Mouse (Mus musculus) intestine, embryonic 15.5 days (tissue): ENCODE measurements around the gene Tmsb4x. TPM values are rescaled to one million over a fixed set of nuclear protein-coding genes. Genes with fewer than 3 reads are reported as not detected.

Source experiments
- ATAC-seq: fragments of 200-750 bp; cut with Nextera tagmentation; 2 replicates; pipeline ENCODE4 v1.8.0; 2017; ENCODE audit warnings: moderate TSS enrichment, moderate library complexity
- H3K27ac ChIP-seq: fragments of 300-500 bp; sonication (generic); 2 replicates; pipeline ENCODE4 v1.5.1; 2015; ENCODE audit warnings: mild to moderate bottlenecking, inconsistent platforms
- H3K27me3 ChIP-seq: fragments of 300-500 bp; sonication (generic); replicated peaks from 2 replicates; pipeline ENCODE4 v1.6.1; 2015; ENCODE audit warnings: inconsistent platforms
- H3K36me3 ChIP-seq: fragments of 300-500 bp; sonication (generic); 2 replicates; pipeline ENCODE4 v1.6.1; 2015; ENCODE audit warnings: inconsistent platforms
- H3K4me1 ChIP-seq: fragments of 300-500 bp; sonication (generic); replicated peaks from 2 replicates; pipeline ENCODE4 v1.6.1; 2015; ENCODE audit warnings: inconsistent platforms
- H3K4me2 ChIP-seq: fragments of 300-500 bp; sonication (generic); replicated peaks from 2 replicates; pipeline ENCODE4 v1.6.1; 2015; ENCODE audit warnings: mild to moderate bottlenecking, inconsistent platforms
- H3K4me3 ChIP-seq: fragments of 300-500 bp; sonication (generic); replicated peaks from 2 replicates; pipeline ENCODE4 v1.5.1; 2015; ENCODE audit warnings: inconsistent platforms
- H3K9ac ChIP-seq: fragments of 300-500 bp; sonication (generic); 2 replicates; pipeline ENCODE4 v1.6.1; 2015; ENCODE audit warnings: inconsistent platforms
- H3K9me3 ChIP-seq: fragments of 300-500 bp; sonication (generic); 2 replicates; pipeline ENCODE4 v1.6.1; 2016; ENCODE audit warnings: inconsistent platforms
- WGBS: fragments of 180-500 bp; shearing (Covaris S2); methylation state at CpG from one replicate; pipeline ENCODE4 v1.1.7; 2015; 5-methylcytosine and 5-hydroxymethylcytosine counted together
- polyA plus RNA-seq: library from polyadenylated mRNA; unstranded; fragments of >200 nt; fragmentation: Nextera tagmentation; extraction: Ambion mirVana; gene quantifications from 2 replicates; pipeline ENCODE4 v1.2.1, GENCODE M21; 2015

Tmsb4x gene
- polyA plus RNA-seq = 3,039 and 3,818 TPM in 2 replicates

DNA sequence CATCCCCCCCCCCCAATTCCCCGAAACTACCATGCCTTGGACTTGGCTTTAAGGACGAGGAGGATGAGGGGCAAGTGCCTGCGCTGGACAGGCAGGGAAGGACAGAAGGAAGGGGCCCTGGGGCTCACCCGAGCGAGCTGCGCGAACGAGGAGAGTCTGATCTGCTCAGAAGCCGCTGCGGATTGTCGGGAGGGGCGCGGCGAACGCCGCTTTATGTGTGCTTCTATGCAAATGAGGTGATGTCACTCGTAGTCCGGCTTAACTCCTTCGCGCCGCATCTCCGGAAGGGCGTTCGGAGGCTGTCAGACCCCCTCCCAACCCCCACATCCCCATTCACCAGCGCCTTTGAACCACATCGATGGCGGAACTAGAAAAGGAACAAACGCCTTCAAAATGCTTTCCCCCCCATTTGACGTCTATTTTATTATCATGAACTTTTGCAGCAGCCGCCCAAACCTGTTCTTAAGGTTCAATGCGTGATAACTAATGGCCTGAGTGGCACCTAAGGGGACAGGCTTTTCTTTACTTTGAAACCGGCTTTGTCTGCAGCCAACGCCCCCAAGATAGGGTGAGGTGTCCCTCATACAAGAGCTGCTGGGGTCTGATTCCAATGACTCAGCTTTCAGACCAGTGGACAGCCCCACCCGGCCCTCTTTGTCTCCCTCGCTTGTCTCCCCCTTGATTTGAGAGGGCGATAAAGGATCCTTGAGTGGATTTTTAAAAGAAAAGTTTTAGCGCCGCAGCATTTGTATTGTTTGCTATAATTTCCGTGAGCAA, at the start of gene Tmsb4x:
Gene Tmsb4x, minus strand, starts transcription at position 338 of the 777 bp plus-strand sequence.
- peak within 1 kb of the TSS; percentile 71 for H3K27ac ChIP-seq
- H3K9ac ChIP-seq = peak within 1 kb of the TSS; percentile 52

DNA sequence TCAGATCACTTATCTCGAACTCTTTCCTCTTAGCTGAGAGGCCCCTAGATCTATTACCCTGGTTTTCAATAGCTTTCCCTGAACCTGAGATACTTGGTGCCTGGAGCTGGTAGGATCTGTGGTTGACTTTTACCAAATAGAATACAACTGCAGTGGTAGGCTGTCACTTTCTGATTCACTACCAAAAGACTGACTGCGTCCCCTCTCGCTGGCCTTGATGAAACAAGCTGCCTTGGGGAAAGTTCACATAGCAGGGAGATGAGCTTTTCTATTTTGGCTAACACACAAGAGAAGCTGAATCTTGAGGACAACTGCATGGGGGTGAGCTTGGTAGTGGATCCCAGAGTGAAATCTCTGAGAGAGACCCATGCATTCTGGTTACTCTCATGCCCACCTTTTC, 32.6 kb upstream of the Tmsb4x start:
- 86% methylated on average over 3 of the region's 3 CpGs for WGBS
- peaks cover 4% of the 10 kb centered on the region for H3K27me3 ChIP-seq
- H3K4me1 ChIP-seq = no peaks in the 10 kb centered on the region

More for the DNA sequence above, at the start of gene Tmsb4x:
- Histone ChIP-seq H3K4me3 (peak within 1 kb of the TSS; percentile 45), H3K27me3 (no peaks in the 10 kb centered on the region), H3K4me2 (peak within 1 kb of the TSS; percentile 53), H3K9me3 (no peaks in the 10 kb centered on the region), H3K36me3 (no peaks in the 10 kb centered on the region), H3K4me1 (0 out of 2 replicates have a peak, but pooled peaks cover 3% of the 10 kb centered on the region)
- WGBS = 22% methylated on average over 39 of the region's 39 CpGs
- ATAC-seq = peak; percentile 87

DNA sequence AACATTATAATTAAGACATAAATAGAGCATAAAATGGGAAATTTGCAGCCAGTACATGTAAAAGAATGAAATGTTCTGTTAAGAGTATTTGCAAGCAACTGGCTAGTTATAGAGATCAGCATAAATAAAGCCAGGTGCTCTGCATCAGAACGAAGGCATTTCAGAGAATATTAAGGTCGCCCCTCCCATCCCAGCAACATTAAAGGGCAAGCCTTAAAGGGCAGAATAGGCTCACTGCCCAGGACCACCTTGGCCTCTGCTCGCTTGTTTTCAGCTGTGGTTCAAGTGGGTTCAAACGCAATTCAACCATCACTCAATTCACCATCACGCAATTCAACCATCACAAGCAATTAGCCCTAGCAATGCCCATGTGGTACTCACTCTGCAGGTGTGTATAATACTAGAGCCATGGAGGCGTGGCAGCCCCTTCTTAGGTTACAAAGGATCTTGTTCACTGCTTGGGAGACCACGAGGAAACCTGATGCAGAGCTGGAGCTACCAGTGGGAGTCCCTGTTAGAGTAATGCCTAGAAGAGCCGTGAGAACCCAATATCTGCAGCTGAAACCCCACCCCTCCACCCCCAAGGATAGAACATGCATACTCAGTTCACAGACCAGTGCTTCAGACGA, 30.3 kb upstream of the Tmsb4x start:
- 71% methylated on average over 9 of the region's 9 CpGs for WGBS
- no peak for ATAC-seq

More for the DNA sequence above, 32.6 kb upstream of the Tmsb4x start:
- Histone ChIP-seq H3K9me3 (no peaks in the 10 kb centered on the region), H3K36me3 (no peaks in the 10 kb centered on the region), H3K4me3 (no peak overlapping the region), H3K27ac (no peak overlapping the region), H3K4me2 (no peak overlapping the region), H3K9ac (no peak overlapping the region)
- no peak for ATAC-seq

DNA sequence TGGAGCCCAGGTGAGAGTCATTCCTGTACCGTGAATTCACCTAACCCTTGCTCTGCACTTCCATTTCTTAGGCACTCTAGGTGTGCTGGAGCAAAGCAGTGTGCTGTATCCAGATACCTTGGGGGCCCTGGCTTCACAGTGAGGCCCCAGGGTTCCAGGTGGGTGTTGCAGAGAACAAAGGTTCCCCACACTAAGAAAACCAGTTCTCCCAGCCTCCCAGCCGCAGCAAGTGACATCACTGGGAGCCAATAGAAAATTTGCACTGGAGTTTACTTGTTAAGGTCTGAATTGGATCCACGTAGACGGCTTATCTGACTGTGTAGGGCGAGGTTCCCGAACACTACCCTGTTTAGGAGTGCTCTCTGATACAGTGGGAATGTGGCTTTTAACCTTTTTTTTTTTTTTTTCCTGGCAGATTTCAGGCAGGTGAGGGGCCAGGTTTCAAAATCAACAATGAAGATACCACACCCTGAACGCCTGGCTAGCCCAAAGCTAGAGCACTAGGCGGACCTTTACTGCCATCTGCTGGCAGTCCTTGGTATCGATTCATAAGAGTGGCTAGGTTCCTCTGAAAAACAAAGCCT, 24.1 kb upstream of the Tmsb4x start:
- Histone ChIP-seq H3K27me3 (no peaks in the 10 kb centered on the region), H3K4me3 (no peak overlapping the region), H3K9me3 (no peaks in the 10 kb centered on the region), H3K4me2 (no peak overlapping the region), H3K9ac (no peak overlapping the region), H3K36me3 (no peaks in the 10 kb centered on the region), H3K4me1 (0 out of 2 replicates have a peak, but pooled peaks cover 2% of the 10 kb centered on the region), H3K27ac (peak overlapping the region; percentile 71)
- WGBS = 28% methylated on average over 9 of the region's 9 CpGs
- peak; percentile 96 for ATAC-seq

More for the DNA sequence above, 30.3 kb upstream of the Tmsb4x start:
- Histone ChIP-seq H3K9me3 (no peaks in the 10 kb centered on the region), H3K4me3 (no peak overlapping the region), H3K9ac (no peak overlapping the region), H3K36me3 (no peaks in the 10 kb centered on the region), H3K4me1 (no peaks in the 10 kb centered on the region), H3K4me2 (no peak overlapping the region), H3K27me3 (peaks cover 4% of the 10 kb centered on the region), H3K27ac (no peak overlapping the region)

DNA sequence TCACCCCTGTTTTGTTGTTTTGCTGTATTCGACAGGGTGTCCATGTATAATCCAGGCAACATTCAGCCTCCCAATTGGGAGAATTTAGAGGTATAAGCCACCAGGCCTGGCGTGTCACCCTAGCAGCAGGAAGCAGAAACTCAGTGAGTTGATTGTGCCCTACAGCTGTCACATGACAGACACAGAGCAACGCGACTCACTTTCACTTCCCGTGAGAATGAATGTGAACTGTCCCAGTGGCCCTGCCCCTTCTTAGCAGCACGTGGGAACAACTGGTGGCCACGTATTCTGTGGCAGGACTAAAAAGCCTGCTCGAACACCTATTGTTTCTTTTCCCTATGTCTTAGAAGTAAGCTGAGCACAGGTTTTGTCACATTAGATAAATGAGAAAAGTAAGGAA, 22.0 kb upstream of the Tmsb4x start:
- Histone ChIP-seq H3K27me3 (no peaks in the 10 kb centered on the region), H3K9me3 (no peaks in the 10 kb centered on the region), H3K4me2 (no peak overlapping the region), H3K4me3 (no peak overlapping the region), H3K27ac (no peak overlapping the region), H3K9ac (no peak overlapping the region), H3K36me3 (no peaks in the 10 kb centered on the region), H3K4me1 (0 out of 2 replicates have a peak, but pooled peaks cover 2% of the 10 kb centered on the region)
- WGBS = 52% methylated on average over 8 of the region's 8 CpGs
- ATAC-seq = peak; percentile 21; the same call in 1 of the 2 replicates

DNA sequence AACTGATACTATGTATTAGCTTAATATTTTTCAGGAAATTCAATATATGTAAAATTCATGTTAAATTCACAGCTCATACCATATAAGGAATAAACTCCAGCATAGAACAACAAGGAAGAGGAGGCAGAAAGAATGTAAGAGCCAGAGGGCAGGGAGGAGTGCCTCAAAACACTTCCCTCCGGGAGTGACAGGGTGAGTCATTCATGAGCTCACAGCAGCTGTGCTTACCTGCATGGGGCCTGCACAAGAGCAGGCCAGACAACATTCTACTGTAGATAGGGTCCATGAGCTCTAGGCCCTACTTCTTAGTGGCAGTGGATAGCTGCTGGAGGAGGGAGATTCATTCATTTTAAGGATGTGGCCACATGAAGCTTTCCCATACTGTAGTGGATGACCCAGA, 20.7 kb upstream of the Tmsb4x start:
- 43% methylated on average over 1 of the region's 1 CpGs for WGBS
- Histone ChIP-seq H3K9me3 (no peaks in the 10 kb centered on the region), H3K36me3 (no peaks in the 10 kb centered on the region), H3K9ac (no peak overlapping the region), H3K4me2 (no peak overlapping the region), H3K4me1 (0 out of 2 replicates have a peak, but pooled peaks cover 2% of the 10 kb centered on the region), H3K27ac (no peak overlapping the region), H3K4me3 (no peak overlapping the region), H3K27me3 (no peaks in the 10 kb centered on the region)
- ATAC-seq = no peak

DNA sequence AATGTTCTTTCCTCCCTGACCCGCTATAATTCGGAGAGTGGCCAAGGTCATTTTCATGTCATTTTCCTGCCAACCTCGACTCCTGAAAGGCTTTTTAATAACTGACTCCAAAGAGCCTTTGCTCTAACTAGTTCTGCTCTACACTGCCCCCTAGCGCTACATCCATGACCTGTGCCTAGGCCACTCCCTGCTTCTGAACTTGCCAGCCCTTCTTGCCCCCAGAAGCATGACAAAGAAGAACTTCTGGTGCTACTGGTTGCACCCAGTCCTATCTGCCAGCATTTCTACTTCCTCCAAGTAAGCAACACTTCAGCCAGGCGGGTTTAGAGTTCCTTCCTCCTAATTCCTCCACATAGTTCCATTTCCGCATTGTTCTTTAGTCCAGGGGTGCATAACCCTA, 20.1 kb upstream of the Tmsb4x start:
- Histone ChIP-seq H3K9ac (no peak overlapping the region), H3K9me3 (no peaks in the 10 kb centered on the region), H3K27ac (no peak overlapping the region), H3K4me2 (no peak overlapping the region), H3K4me1 (0 out of 2 replicates have a peak, but pooled peaks cover 2% of the 10 kb centered on the region), H3K4me3 (no peak overlapping the region), H3K27me3 (no peaks in the 10 kb centered on the region), H3K36me3 (no peaks in the 10 kb centered on the region)
- no peak for ATAC-seq
- 42% methylated on average over 6 of the region's 6 CpGs for WGBS

DNA sequence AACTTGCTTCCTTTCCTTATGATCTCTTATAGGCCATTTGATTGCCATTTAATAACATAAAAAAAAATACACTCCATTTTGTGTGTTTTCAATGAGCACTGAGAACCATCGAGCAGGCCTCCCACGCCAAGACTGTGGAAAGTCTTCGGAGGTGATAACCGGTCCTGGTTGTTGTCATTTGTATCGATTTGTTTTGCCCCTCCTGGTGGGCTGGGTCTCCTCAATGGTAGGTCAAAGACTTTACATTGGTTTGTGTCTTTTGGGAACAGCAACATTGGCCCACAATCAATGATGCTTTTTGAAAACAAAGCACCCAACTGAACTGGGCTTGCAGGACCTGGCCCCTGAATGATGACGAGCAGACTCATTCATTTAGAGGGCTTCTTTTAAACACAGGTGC, 18.6 kb upstream of the Tmsb4x start:
- Histone ChIP-seq H3K36me3 (no peaks in the 10 kb centered on the region), H3K4me2 (no peak overlapping the region), H3K9me3 (no peaks in the 10 kb centered on the region), H3K9ac (no peak overlapping the region), H3K27ac (no peak overlapping the region), H3K4me3 (no peak overlapping the region), H3K27me3 (no peaks in the 10 kb centered on the region), H3K4me1 (0 out of 2 replicates have a peak, but pooled peaks cover 2% of the 10 kb centered on the region)
- 92% methylated on average over 6 of the region's 6 CpGs for WGBS
- ATAC-seq = no peak

DNA sequence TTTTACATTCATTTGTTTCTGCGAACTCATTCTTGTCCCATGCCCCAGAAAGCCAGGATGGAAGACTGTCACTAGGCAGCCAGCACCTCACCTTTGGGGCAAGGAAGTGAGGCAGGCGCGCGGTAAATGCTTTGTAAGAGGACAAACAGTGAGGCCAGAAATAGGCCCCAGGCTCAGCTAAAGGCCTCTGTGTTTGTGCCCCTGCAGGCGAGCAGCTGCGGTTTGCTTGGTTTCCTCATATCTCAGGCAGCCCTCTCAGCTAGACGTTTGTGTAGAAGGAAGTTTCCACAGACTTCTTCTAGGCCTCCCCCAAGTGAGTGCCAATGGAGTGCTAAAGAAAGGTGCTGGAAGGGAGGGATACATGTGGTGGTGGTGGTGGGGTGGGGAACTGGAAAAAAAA, 18.0 kb upstream of the Tmsb4x start:
- Histone ChIP-seq H3K27ac (no peak overlapping the region), H3K9ac (no peak overlapping the region), H3K4me2 (no peak overlapping the region), H3K4me3 (no peak overlapping the region), H3K9me3 (no peaks in the 10 kb centered on the region), H3K4me1 (0 out of 2 replicates have a peak, but pooled peaks cover 2% of the 10 kb centered on the region), H3K27me3 (no peaks in the 10 kb centered on the region), H3K36me3 (no peaks in the 10 kb centered on the region)
- WGBS = 72% methylated on average over 7 of the region's 7 CpGs
- ATAC-seq = no peak

DNA sequence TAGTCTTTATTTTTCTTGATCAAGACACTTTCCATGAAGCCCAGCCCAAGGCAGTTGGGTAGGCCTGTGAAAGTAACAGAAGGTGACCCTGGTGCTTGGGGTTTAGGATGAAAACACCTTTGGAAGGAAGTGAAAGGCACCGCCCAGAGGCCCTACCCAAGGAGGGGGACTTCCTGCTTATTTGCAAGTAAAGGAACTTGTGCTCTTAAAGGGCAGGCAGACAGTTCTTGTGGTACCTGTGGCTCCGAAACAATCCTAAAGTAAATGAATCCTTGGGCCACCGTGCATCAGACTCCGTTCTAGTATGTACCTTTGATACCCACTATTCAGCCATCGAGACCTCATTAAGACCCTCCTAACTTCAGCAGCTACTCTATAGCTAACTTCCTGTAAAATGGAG, 17.5 kb upstream of the Tmsb4x start:
- no peak overlapping the region for H3K4me3 ChIP-seq
- H3K27me3 ChIP-seq = no peaks in the 10 kb centered on the region
- no peak overlapping the region for H3K4me2 ChIP-seq
- H3K4me1 ChIP-seq = 0 out of 2 replicates have a peak, but pooled peaks cover 2% of the 10 kb centered on the region
- no peak overlapping the region for H3K9ac ChIP-seq
- H3K27ac ChIP-seq = no peak overlapping the region
- 86% methylated on average over 5 of the region's 5 CpGs for WGBS
- no peaks in the 10 kb centered on the region for H3K36me3 ChIP-seq
- no peaks in the 10 kb centered on the region for H3K9me3 ChIP-seq
- ATAC-seq = no peak

DNA sequence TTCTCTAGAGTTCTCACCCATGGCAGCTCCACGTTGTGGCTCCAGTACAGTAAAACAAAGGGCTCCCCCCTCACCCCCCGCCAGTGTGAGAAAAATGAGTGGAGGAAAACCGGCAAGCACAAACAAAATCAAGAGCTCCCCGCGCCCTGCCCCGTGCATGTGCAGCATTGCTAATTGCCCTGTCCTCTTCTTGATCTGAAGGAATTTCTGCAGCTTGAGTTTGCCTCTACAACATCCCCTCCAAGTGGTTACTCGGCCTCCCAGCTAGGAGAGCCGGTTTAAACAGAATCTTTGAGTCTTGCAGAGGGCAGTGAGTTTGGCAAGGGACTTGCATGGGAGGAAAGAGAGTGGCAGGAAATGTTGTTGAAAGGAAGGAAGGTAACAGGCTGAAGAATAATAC, 3.6 kb upstream of the Tmsb4x start:
- 0 out of 2 replicates have a peak overlapping the region, but pooled peaks have one; percentile 14 for H3K4me2 ChIP-seq
- WGBS = 26% methylated on average over 8 of the region's 8 CpGs
- ATAC-seq = peak; percentile 28; the same call in 1 of the 2 replicates
- no peak overlapping the region for H3K27ac ChIP-seq
- no peak overlapping the region for H3K4me3 ChIP-seq
- no peak overlapping the region for H3K9ac ChIP-seq
- H3K9me3 ChIP-seq = no peaks in the 10 kb centered on the region
- no peaks in the 10 kb centered on the region for H3K36me3 ChIP-seq
- H3K4me1 ChIP-seq = 0 out of 2 replicates have a peak, but pooled peaks cover 3% of the 10 kb centered on the region
- no peaks in the 10 kb centered on the region for H3K27me3 ChIP-seq

DNA sequence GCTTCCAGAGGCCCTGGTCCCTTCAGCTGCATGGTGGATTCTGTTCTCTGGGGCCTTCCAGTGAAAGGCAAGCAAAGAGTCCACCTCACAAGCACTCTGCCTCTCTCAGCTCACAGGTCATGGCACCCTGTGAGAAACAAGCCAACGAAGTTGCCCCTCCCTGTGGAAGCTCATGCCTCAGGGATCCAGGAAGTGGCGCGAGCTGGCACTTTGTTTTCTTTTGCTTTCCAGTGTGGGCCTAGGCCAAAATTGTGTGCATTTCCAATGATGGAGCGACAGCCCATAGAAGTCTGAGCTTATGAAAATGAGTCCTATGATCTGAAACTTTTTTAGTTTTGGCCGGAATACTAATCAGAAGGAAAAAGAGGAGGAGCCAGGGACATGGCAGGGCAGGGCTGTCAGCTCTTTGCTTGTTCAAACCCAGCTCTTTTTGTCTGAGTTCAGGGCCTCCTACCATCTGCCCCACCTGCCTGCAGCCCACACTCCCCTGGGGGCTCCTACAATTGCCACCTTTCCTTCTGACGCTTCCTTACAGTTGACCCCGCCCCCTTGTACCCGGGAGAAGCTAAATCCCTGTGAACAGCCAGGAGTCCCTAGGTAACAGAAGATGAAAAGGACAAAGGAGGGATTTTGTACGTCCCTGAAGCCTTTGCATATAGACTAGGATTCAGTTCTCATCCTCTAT, 2.9 kb upstream of the Tmsb4x start:
- H3K27me3 ChIP-seq = no peaks in the 10 kb centered on the region
- no peak overlapping the region for H3K27ac ChIP-seq
- 0 out of 2 replicates have a peak, but pooled peaks cover 3% of the 10 kb centered on the region for H3K4me1 ChIP-seq
- H3K9ac ChIP-seq = no peak overlapping the region
- no peaks in the 10 kb centered on the region for H3K36me3 ChIP-seq
- H3K4me3 ChIP-seq = no peak overlapping the region
- no peaks in the 10 kb centered on the region for H3K9me3 ChIP-seq
- no peak for ATAC-seq
- H3K4me2 ChIP-seq = no peak overlapping the region
- 58% methylated on average over 9 of the region's 9 CpGs for WGBS
